Comparison of ENCODE assay signal across 8 mouse cellular contexts in the genomic region with DNA sequence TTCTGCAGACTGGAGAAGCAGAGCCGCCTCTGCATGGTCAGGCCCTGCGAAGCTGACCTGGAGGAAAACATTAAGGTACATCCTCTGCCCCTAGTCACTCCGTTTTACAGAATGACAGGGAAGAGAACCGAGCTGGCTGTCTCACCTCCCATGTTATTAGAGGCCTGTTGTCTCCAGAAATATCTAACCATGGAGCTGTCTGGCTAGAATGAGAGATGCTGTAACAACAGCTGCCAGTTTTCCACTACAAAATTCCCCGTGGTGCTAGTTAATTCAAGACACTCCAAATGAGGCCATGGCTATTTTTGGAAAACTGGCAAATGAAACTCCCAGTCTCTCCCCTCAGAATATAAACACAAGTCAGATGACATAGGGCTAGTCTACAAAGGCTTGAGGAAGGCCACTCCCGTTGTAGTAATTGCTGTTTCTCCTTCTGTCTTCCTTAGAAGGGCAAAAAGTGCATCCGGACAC. TPM values are rescaled to one million over a fixed set of nuclear protein-coding genes. Genes with fewer than 3 reads are reported as not detected.
DNase-seq lines count a peak whose midpoint lies in the region; ATAC-seq lines count a peak whose summit lies in the region.

No protein-coding gene starts in this region.

- intact Hi-C loops in left cerebral cortex, postnatal 10 days (cut with DNase I), result loop anchor here (10.0 kb wide), 1 partner anchor 262 kb away; no protein-coding TSS in a partner anchor

- no peak for DNase-seq in liver, embryonic 11.5 days (ENCODE audit: low spot score)
- DNase-seq in gastrocnemius, postnatal 25 days, result peak; percentile 34
- no peak for DNase-seq in adrenal gland, adult (ENCODE audit: inconsistent age in 2 of 2, low spot score in 1 of 2)
- DNase-seq in layer of hippocampus, adult 9-10 months (ENCODE audit: low spot score), result no peak
- no peak for DNase-seq in left cerebral cortex, postnatal 10 days (ENCODE audit: extremely low spot score in 1 of 2, low spot score in 2 of 2)

- H3K4me2 ChIP-seq in liver, embryonic 11.5 days, result no peak overlapping the region
- H3K4me2 ChIP-seq in liver, embryonic 12.5 days, result no peak overlapping the region
- peak overlapping the region; percentile 77 for H3K4me2 ChIP-seq in intestine, embryonic 15.5 days (replicated peaks)
- peak overlapping the region; percentile 80 for H3K4me2 ChIP-seq in neural tube, embryonic 12.5 days (replicated peaks)

- H3K4me1 ChIP-seq in liver, embryonic 11.5 days (replicated peaks; ENCODE audit: control insufficient read depth, insufficient read depth, low read length), result peaks cover 3% of the 10 kb centered on the region; the same call in 1 of the 2 replicates
- H3K4me1 ChIP-seq in liver, embryonic 12.5 days, result 0 out of 2 replicates have a peak, but pooled peaks cover 7% of the 10 kb centered on the region
- H3K4me1 ChIP-seq in intestine, embryonic 15.5 days (replicated peaks), result peaks cover 20% of the 10 kb centered on the region
- H3K4me1 ChIP-seq in neural tube, embryonic 12.5 days, result peaks cover 8% of the 10 kb centered on the region

- H3K27ac ChIP-seq in liver, embryonic 11.5 days (ENCODE audit: low read depth, low read length), result no peak overlapping the region
- no peak overlapping the region for H3K27ac ChIP-seq in liver, embryonic 12.5 days
- peak overlapping the region; percentile 96 for H3K27ac ChIP-seq in intestine, embryonic 15.5 days
- no peak overlapping the region for H3K27ac ChIP-seq in neural tube, embryonic 12.5 days

- no peak overlapping the region for H3K9ac ChIP-seq in liver, embryonic 11.5 days (ENCODE audit: low read depth, low read length)
- H3K9ac ChIP-seq in liver, embryonic 12.5 days, result no peak overlapping the region
- peak overlapping the region; percentile 70 for H3K9ac ChIP-seq in intestine, embryonic 15.5 days
- H3K9ac ChIP-seq in neural tube, embryonic 12.5 days, result no peak overlapping the region

- no peaks in the 10 kb centered on the region for H3K9me3 ChIP-seq in liver, embryonic 11.5 days (ENCODE audit: control insufficient read depth, low read length)
- H3K9me3 ChIP-seq in liver, embryonic 12.5 days (replicated peaks), result 0 out of 2 replicates have a peak, but pooled peaks cover 3% of the 10 kb centered on the region
- no peaks in the 10 kb centered on the region for H3K9me3 ChIP-seq in intestine, embryonic 15.5 days
- H3K9me3 ChIP-seq in neural tube, embryonic 12.5 days, result no peaks in the 10 kb centered on the region

- peak overlapping the region; percentile 44; the same call in 1 of the 2 replicates for H3K4me3 ChIP-seq in liver, embryonic 11.5 days (ENCODE audit: low read depth, low read length)
- H3K4me3 ChIP-seq in liver, embryonic 12.5 days, result no peak overlapping the region
- peak overlapping the region; percentile 73 for H3K4me3 ChIP-seq in intestine, embryonic 15.5 days (replicated peaks)
- H3K4me3 ChIP-seq in neural tube, embryonic 12.5 days, result no peak overlapping the region

- ATAC-seq in liver, embryonic 11.5 days (replicated peaks; ENCODE audit: low FRiP score), result no peak
- no peak for ATAC-seq in liver, embryonic 12.5 days
- ATAC-seq in intestine, embryonic 15.5 days, result no peak
- ATAC-seq in neural tube, embryonic 12.5 days (ENCODE audit: low FRiP score, low read depth), result no peak

- H3K27me3 ChIP-seq in liver, embryonic 11.5 days (replicated peaks; ENCODE audit: control insufficient read depth, insufficient read depth, low read length), result peaks cover 24% of the 10 kb centered on the region
- H3K27me3 ChIP-seq in liver, embryonic 12.5 days (replicated peaks), result peaks cover 45% of the 10 kb centered on the region
- H3K27me3 ChIP-seq in intestine, embryonic 15.5 days (replicated peaks), result no peaks in the 10 kb centered on the region
- H3K27me3 ChIP-seq in neural tube, embryonic 12.5 days (replicated peaks), result no peaks in the 10 kb centered on the region

- 62% methylated on average over 7 of the region's 7 CpGs for WGBS in liver, embryonic 11.5 days
- WGBS in liver, embryonic 12.5 days (ENCODE audit: insufficient replicate concordance), result 57% methylated on average over 7 of the region's 7 CpGs
- 33% methylated on average over 7 of the region's 7 CpGs for WGBS in intestine, embryonic 15.5 days
- 66% methylated on average over 7 of the region's 7 CpGs for WGBS in neural tube, embryonic 12.5 days

- H3K36me3 ChIP-seq in liver, embryonic 11.5 days (ENCODE audit: control insufficient read depth, insufficient read depth, low read length), result no peaks in the 10 kb centered on the region; the same call in 1 of the 2 replicates
- no peaks in the 10 kb centered on the region for H3K36me3 ChIP-seq in liver, embryonic 12.5 days
- no peaks in the 10 kb centered on the region for H3K36me3 ChIP-seq in intestine, embryonic 15.5 days
- H3K36me3 ChIP-seq in neural tube, embryonic 12.5 days, result no peaks in the 10 kb centered on the region

RNA-seq across cellular contexts. Expression of a gene that starts 1.7 kb away (rescaled TPM):
- 1.5 and 2.6 TPM in 2 replicates for polyA plus RNA-seq in liver, embryonic 11.5 days (2014; fragmentation: Nextera tagmentation; extraction: Ambion mirVana)
- 1.4 and 2.3 TPM in 2 replicates for polyA plus RNA-seq in liver, embryonic 12.5 days (2016; fragmentation: Nextera tagmentation; extraction: Ambion mirVana)
- 10 to 100 TPM; 13.2 to 28.1 TPM for total RNA-seq in gastrocnemius, postnatal 25 days (2021)
- 9.3 and 10.1 TPM in 2 replicates for polyA plus RNA-seq in intestine, embryonic 15.5 days (2015; fragmentation: Nextera tagmentation; extraction: Ambion mirVana)
- polyA plus RNA-seq in neural tube, embryonic 12.5 days (2016; fragmentation: Nextera tagmentation; extraction: Ambion mirVana), result 3.9 and 5.9 TPM in 2 replicates
- 10 to 100 TPM; 27.6 to 41.4 TPM for total RNA-seq in left cerebral cortex, postnatal 10 days (2021)

Comparison
In these comparisons a context has a peak if more than half of its experiments do, and no peak if none do; other contexts are left out.
1. H3K4me3 ChIP-seq: peak in liver, embryonic 11.5 days (single experiment) and intestine, embryonic 15.5 days (single experiment); none in liver, embryonic 12.5 days (single experiment) and neural tube, embryonic 12.5 days (single experiment).
2. H3K4me2 ChIP-seq: peak in intestine, embryonic 15.5 days (single experiment) and neural tube, embryonic 12.5 days (single experiment); none in liver, embryonic 11.5 days (single experiment) and liver, embryonic 12.5 days (single experiment).